Mouse (Mus musculus): ENCODE measurements at regions not wholly inside any gene's neighbourhood (a gene's known extent, or its start where the extent isn't known, plus 50 kb on each side); places are given as distances from the start of the nearest gene placed in this dataset.

DNA sequence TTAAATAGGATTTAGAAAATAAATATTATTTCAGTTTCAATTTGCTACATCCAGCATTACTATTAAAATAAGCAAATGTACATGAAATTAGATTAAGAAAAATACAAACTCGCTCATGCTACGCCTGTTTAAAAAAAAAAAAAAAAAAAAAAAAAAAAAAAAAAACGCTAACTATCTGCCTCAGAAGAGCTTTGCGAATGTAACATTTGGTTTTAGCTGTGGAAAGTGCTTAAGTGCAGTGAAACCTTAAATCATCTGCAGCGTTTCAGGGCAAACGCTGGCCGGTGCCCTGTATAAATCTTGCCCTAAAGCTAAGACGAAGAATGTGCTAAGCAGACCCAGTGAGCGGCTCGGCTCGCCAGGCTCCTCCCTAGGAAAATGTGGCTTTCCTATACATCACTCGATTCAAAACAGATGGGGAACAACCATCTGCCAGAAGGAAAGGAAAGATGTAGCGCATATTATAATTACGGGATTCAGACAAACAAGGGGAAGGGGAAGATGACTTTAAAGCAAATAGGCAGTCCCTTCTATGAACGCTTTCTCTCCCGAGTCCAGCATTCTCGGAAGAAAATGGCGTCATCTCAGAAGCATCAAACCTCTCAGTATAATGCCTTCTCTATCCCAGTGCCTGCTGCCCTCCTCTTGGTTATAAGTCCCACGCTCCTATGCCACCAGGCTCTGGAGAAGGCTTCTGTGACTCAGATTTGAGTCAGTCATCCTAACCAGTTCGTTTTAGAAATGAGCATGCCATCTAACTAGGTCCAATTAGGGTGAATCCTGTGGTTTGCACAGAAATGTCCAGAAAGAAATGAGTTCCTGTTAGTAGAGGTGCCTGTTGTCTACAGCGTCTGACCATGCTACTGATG is 105.2 kb upstream of the Supt20 start:
- ATAC-seq, result no peak
- Histone ChIP-seq H3K4me3 (no peak overlapping the region), H3K9me3 (replicated peaks) (no peaks in the 10 kb centered on the region), H3K9ac (no peak overlapping the region), H3K4me1 (peaks cover 8% of the 10 kb centered on the region; the same call in 1 of the 2 replicates), H3K27ac (no peak overlapping the region), H3K4me2 (no peak overlapping the region), H3K36me3 (no peaks in the 10 kb centered on the region), H3K27me3 (replicated peaks) (no peaks in the 10 kb centered on the region)
- WGBS (ENCODE audit: insufficient replicate concordance), result 77% methylated on average over 21 of the region's 21 CpGs

DNA sequence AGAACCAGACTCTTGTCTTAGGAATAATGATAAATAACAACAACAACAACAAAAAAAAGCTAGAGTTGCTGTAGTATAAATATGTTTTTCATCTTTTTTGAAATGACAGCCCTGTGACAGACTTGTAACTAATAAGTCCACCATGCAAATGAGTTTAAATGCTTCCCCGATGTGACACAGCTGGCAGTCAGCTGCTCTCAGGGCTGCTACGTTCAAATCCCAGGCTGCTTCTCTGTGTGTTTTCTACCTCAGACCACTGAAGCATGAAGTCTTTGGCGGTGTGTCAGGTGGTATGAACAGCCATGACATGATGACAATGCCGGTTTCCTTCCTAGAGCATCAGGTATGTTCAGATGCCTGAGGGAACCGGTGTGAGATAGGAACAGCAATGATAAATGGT is 104.4 kb upstream of the Supt20 start:
- Histone ChIP-seq H3K4me3 (no peak overlapping the region), H3K27ac (no peak overlapping the region), H3K27me3 (replicated peaks) (no peaks in the 10 kb centered on the region), H3K4me2 (no peak overlapping the region), H3K36me3 (no peaks in the 10 kb centered on the region), H3K9me3 (replicated peaks) (no peaks in the 10 kb centered on the region), H3K9ac (no peak overlapping the region), H3K4me1 (peaks cover 16% of the 10 kb centered on the region; the same call in 1 of the 2 replicates)
- WGBS (ENCODE audit: insufficient replicate concordance), result 59% methylated on average over 5 of the region's 5 CpGs
- no peak for ATAC-seq

DNA sequence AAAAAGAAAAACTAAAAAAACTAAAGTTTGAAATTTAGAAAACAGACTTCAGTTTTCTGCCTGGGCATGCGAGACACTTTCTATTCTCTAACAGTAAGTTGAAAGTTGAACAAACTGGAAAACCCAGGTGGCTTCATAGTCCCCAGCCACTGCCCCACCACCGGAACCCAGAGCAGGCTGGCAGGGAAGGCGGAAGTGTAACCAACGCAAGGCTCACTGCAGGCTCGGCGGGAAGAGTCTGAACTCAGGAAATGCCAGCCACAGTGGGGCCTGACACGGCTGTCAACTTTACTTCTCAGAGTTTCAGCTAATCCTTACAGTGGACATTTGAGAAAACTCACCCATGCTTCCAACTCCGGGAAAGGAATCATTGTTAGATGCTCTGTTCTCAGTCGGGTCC is 102.6 kb upstream of the Supt20 start:
- no peak overlapping the region for H3K4me2 ChIP-seq
- no peak overlapping the region for H3K4me3 ChIP-seq
- H3K36me3 ChIP-seq, result no peaks in the 10 kb centered on the region
- no peak overlapping the region for H3K27ac ChIP-seq
- H3K27me3 ChIP-seq (replicated peaks), result no peaks in the 10 kb centered on the region
- H3K9ac ChIP-seq, result no peak overlapping the region
- ATAC-seq, result no peak
- peaks cover 18% of the 10 kb centered on the region; the same call in 1 of the 2 replicates for H3K4me1 ChIP-seq
- 49% methylated on average over 9 of the region's 9 CpGs for WGBS (ENCODE audit: insufficient replicate concordance)
- H3K9me3 ChIP-seq (replicated peaks), result no peaks in the 10 kb centered on the region

DNA sequence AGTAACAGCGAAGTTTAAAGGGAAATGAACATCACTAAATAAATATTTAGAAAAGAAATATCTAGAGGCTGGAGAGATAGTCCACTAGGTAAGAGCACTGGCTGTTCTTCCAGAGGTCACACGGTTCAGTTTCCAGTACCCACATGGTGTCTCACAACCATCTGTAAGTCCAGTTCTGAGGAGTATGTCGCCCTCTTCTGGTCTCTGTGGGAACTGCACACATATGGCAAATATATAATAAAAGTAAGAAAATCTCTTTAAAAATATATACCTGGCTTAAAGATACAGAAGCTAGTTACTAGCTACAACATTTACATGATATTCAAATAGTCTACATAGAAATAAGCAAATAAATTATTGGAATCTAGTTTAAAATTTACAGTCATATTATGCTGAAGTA is 101.4 kb upstream of the Supt20 start:
- Histone ChIP-seq H3K9ac (no peak overlapping the region), H3K27me3 (replicated peaks) (no peaks in the 10 kb centered on the region), H3K9me3 (replicated peaks) (no peaks in the 10 kb centered on the region), H3K4me3 (no peak overlapping the region), H3K36me3 (no peaks in the 10 kb centered on the region), H3K27ac (no peak overlapping the region), H3K4me2 (no peak overlapping the region), H3K4me1 (peaks cover 18% of the 10 kb centered on the region; the same call in 1 of the 2 replicates)
- ATAC-seq, result no peak
- WGBS (ENCODE audit: insufficient replicate concordance), result 56% methylated on average over 3 of the region's 3 CpGs

DNA sequence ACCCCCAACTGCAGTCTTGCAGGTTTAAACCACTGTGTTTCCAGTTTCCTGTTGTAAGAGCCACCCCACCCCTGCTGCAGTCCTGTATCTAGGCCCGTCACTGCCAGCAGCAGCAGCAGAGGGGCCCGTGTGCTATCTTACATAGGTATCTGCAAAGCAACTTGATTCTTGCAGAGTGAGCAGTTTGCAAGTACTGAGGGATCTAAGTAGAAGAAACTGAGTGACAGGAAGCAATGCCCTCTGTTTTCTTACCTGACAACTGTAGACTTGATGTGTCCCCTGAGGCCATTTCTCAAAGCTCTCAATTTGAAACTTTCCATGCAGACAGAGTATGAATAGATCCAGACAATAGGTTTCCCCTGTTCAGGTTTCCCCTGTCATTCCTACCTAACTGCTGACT is 100.5 kb upstream of the Supt20 start:
- Histone ChIP-seq H3K4me1 (peaks cover 18% of the 10 kb centered on the region; the same call in 1 of the 2 replicates), H3K27ac (no peak overlapping the region), H3K9me3 (replicated peaks) (no peaks in the 10 kb centered on the region), H3K36me3 (no peaks in the 10 kb centered on the region), H3K4me3 (no peak overlapping the region), H3K9ac (no peak overlapping the region), H3K27me3 (replicated peaks) (no peaks in the 10 kb centered on the region), H3K4me2 (no peak overlapping the region)
- 14% methylated on average over 2 of the region's 2 CpGs for WGBS (ENCODE audit: insufficient replicate concordance)
- no peak for ATAC-seq

DNA sequence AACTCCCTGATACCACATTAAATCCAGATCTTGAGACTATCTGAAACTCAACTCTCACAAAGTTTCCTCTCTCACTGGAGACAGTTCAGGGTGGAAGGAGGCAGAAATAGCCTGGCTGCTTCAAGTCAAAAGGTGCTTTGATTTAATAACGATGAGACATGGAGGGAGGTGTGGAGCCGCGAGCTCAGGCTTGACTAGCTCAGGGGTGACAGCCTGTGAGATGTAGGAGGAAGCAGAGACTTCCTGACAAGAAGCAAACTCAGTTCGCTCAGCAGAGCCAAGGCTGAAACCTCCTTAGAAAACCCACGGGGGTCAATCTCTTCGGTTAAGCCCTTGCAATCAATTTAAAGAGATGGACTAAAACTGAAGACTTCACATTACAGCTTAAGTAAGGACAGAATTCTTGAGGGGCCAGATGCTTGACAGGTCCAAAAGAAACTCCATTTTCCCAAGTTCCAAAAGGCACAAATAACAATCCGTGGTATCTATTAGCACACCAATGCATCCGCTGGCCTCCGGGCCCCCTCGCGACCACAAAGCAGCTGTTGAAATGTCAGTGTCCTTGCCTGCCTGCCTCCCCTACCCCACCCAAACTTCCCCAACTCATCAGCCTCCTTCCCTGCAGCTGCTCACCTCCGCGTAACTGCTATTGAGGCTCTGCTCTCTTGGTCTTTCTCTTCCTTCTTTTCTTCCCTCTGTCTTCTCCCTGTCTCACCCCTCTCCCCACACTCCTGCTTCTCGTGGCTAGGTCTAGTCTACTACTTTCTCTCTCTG is 99.8 kb upstream of the Supt20 start:
- H3K4me2 ChIP-seq, result peak overlapping the region; percentile 25; the same call in 1 of the 2 replicates
- ATAC-seq, result no peak

DNA sequence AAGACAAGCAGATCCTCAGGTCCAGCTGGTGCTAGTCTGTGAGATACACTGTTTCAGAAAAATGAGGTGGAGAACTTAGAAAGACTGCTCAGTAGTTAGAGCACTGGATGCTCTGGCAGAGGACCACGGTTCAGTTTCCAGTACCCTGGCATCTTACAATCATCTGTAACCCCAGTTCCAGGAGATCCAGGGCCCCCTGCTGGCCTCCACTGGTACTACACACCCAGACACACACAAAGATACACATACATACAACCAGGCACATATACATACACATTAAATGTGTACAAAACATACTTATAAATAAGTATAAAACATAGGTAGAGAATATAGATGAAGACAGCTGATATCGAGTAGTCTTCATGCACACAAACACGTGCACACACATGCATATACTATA is 97.4 kb upstream of the Supt20 start:
- H3K27ac ChIP-seq, result no peak overlapping the region
- no peaks in the 10 kb centered on the region for H3K27me3 ChIP-seq (replicated peaks)
- 67% methylated on average over 3 of the region's 3 CpGs for whole genome bisulfite sequencing (ENCODE audit: insufficient replicate concordance)
- H3K9me3 ChIP-seq (replicated peaks), result no peaks in the 10 kb centered on the region
- H3K4me2 ChIP-seq, result no peak overlapping the region
- H3K9ac ChIP-seq, result no peak overlapping the region
- ATAC-seq, result no peak
- H3K4me1 ChIP-seq, result peaks cover 18% of the 10 kb centered on the region; the same call in 1 of the 2 replicates
- H3K4me3 ChIP-seq, result no peak overlapping the region
- no peaks in the 10 kb centered on the region for H3K36me3 ChIP-seq

More for the DNA sequence above, 99.8 kb upstream of the Supt20 start:
- Histone ChIP-seq H3K9ac (no peak overlapping the region), H3K27me3 (replicated peaks) (no peaks in the 10 kb centered on the region), H3K4me3 (no peak overlapping the region), H3K36me3 (no peaks in the 10 kb centered on the region), H3K27ac (0 out of 2 replicates have a peak overlapping the region, but pooled peaks have one; percentile 2), H3K4me1 (peaks cover 18% of the 10 kb centered on the region; the same call in 1 of the 2 replicates), H3K9me3 (replicated peaks) (no peaks in the 10 kb centered on the region)
- 18% methylated on average over 14 of the region's 14 CpGs for WGBS (ENCODE audit: insufficient replicate concordance)

DNA sequence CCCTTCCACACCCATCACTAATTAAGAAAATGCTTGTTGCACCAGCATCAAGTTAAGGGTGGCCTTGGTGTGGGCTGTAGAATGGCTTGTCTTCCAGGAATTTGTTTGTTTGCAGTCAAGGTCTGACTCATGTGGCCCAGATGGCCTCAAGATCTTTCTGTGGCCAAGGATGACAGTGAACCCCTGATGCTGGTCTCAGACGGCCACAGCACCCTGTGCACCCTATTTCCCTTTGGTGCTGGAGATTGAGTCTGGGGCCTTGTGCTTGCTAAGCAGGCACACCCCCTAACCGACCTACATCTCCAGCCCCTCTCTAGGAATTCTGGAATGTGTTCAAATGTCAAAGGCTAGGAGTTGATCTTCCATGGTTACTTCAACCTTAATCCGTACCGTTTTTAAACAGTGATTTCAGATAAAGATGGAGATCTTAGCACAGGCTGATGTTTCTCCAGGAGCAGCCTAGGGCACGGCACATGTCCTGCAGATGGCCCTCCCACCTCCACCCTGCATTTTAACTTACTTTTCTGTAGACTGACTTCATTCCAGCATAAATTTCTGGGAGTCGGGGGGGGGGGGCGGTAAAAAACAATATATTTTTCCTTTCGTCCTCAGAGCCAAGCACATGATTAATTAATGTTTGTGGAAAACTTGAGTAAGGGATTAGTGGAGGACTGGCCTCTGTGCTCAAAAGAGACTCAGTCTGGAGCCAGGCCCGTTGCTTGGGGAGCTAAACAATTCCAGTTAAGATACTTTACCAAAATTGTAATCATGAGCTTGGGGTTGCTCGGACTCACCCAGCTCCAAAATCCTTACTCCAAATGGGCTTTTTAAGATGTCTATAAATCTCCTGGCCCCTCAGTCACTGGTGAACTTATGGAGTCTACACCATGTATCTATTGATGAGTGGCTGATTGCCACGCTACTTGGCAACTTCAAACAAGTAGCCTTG is 95.0 kb upstream of the Supt20 start:
- Histone ChIP-seq H3K9me3 (replicated peaks) (no peaks in the 10 kb centered on the region), H3K36me3 (no peaks in the 10 kb centered on the region), H3K9ac (no peak overlapping the region), H3K4me2 (no peak overlapping the region), H3K4me1 (0 out of 2 replicates have a peak, but pooled peaks cover 8% of the 10 kb centered on the region), H3K27me3 (replicated peaks) (no peaks in the 10 kb centered on the region), H3K4me3 (no peak overlapping the region), H3K27ac (no peak overlapping the region)
- no peak for ATAC-seq
- WGBS (ENCODE audit: insufficient replicate concordance), result 71% methylated on average over 11 of the region's 11 CpGs

DNA sequence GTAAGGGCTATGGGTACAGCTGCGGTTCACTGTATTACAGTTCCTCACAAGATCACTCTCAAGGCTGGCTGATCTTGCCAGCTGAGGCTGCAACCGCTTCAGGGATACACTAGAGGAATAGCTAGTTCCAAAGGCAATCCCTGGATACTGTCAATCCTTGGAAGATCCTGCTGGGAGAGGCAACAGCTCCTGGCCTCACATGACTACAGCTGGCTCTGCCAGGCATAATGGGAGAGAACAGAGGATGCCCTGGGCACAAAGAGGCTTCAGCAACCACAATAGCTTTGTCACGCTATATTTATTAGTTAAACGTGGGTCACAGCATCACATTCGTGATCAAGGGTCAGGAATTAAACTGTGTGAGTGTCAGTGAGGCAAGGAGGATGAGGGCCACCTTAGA is 94.3 kb upstream of the Supt20 start:
- Histone ChIP-seq H3K27ac (no peak overlapping the region), H3K4me1 (0 out of 2 replicates have a peak, but pooled peaks cover under 1% of the 10 kb centered on the region), H3K9me3 (replicated peaks) (no peaks in the 10 kb centered on the region), H3K27me3 (replicated peaks) (no peaks in the 10 kb centered on the region), H3K4me2 (no peak overlapping the region), H3K36me3 (no peaks in the 10 kb centered on the region), H3K9ac (no peak overlapping the region), H3K4me3 (no peak overlapping the region)
- 71% methylated on average over 5 of the region's 5 CpGs for WGBS (ENCODE audit: insufficient replicate concordance)
- no peak for ATAC-seq

DNA sequence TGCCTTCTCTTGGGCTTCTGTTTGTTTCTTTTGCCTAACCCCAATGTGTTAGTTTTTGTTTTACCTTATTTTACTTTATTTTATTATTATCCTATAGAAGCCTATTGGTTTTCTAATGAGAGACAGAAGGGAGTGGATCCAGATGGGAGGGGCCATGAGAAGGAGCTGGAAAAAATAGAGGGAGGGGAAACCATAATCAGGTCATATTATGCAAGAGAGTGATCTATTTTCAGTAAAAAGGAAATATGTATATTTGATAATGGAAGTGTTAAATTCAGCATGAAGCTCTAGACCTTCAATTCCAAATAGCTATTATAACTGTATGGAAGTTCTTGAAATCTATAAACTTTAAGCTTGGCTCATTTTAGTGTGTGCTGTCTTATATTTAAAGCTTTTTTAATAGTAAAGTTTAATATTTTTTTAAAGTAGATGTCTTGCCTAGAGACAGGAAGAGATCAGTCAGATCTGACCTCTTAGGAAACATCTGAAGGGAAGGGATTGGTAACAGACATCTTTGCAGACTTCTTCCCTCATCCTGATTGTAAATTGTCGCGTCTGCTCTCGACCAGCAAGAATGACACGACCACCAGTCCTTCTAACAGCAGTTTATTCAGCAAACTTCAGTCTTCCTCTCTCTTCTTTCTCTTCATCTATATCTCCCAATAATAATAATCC is 87.8 kb upstream of the Supt20 start:
- Histone ChIP-seq H3K27me3 (replicated peaks) (no peaks in the 10 kb centered on the region), H3K9ac (no peak overlapping the region), H3K4me1 (no peaks in the 10 kb centered on the region), H3K27ac (no peak overlapping the region), H3K4me3 (no peak overlapping the region), H3K9me3 (replicated peaks) (no peaks in the 10 kb centered on the region), H3K4me2 (no peak overlapping the region), H3K36me3 (no peaks in the 10 kb centered on the region)
- WGBS (ENCODE audit: insufficient replicate concordance), result 47% methylated on average over 4 of the region's 4 CpGs
- no peak for ATAC-seq

DNA sequence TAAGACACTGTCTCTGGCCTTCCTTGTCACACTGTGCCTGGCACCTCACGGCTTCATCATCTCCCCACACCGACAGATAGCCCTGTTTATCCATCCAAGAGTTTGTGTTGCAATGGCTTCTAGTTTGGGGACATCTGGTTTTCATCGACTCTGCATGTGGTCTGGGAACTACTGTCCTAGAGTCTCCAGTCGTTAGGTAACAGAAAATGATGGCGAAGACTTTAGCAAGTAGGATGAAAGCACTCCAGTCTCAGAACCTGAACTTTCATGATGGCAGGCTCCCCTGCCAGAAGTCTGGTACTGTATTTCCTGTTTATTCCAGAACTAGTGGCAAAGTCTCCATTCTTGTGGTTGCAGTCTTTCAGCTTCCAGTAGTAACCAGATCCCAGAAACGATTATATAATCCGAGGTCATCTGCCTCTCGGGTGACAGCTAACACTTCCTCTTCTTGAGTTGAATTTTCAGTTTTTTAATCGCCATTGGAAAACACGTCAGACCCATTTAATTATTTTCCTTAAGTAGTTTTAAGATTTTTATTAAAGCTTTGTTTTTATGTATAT is 81.1 kb upstream of the Supt20 start:
- Histone ChIP-seq H3K4me2 (no peak overlapping the region), H3K27me3 (replicated peaks) (no peaks in the 10 kb centered on the region), H3K36me3 (no peaks in the 10 kb centered on the region), H3K4me1 (no peaks in the 10 kb centered on the region), H3K9me3 (replicated peaks) (no peaks in the 10 kb centered on the region), H3K27ac (no peak overlapping the region), H3K4me3 (no peak overlapping the region), H3K9ac (no peak overlapping the region)
- no peak for ATAC-seq
- WGBS (ENCODE audit: insufficient replicate concordance), result 45% methylated on average over 10 of the region's 10 CpGs

All from liver, embryonic 12.5 days (tissue).